Mouse (Mus musculus): ENCODE measurements at regions not wholly inside any gene's neighbourhood (a gene's known extent, or its start where the extent isn't known, plus 50 kb on each side); places are given as distances from the start of the nearest gene placed in this dataset.

DNA sequence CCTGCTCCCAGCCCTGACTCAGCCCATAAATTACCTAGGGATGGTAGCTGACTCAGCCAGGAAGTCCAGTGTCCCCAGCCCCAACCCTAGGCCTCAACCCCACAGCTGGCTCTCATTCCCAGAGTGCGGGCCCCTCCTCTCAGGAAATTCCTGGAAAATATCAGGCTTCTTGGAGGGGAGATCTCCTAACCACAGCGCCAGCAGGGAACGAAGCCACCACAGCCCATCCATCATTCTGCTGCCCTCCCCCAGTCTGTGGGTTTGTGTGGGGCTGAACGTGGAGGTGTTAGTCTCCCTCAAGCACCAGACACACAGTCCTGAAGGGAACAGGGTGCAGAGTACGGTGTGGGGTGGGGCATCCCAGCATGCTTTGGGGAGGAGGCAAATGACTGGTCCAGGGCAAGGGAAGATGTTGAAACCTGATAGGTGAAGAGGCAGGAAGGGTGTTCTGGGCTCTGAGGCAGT lies 143.2 kb downstream of the Zfp36l2 start:
- TF ChIP-seq POLR2A (IDR thresholded peaks at IDR 0.05; ENCODE audit: borderline replicate concordance, insufficient read depth, low read length), result no peak
- TF ChIP-seq CTCF (IDR thresholded peaks at IDR 0.05; ENCODE audit: borderline replicate concordance, insufficient read depth, low read depth, low read length), result no peak
- Histone ChIP-seq H3K27me3 (ENCODE audit: control insufficient read depth, insufficient read depth, low read length) (no peaks in the 10 kb centered on the region), H3K4me1 (ENCODE audit: control insufficient read depth, insufficient read depth, low read length) (no peaks in the 10 kb centered on the region), H3K27ac (ENCODE audit: insufficient read depth, low read length) (no peak overlapping the region), H3K4me3 (replicated peaks; ENCODE audit: insufficient read depth, low read depth, low read length) (no peak overlapping the region)
- WGBS, result 39% methylated on average over 5 of the region's 5 CpGs
- no peak for DNase-seq

DNA sequence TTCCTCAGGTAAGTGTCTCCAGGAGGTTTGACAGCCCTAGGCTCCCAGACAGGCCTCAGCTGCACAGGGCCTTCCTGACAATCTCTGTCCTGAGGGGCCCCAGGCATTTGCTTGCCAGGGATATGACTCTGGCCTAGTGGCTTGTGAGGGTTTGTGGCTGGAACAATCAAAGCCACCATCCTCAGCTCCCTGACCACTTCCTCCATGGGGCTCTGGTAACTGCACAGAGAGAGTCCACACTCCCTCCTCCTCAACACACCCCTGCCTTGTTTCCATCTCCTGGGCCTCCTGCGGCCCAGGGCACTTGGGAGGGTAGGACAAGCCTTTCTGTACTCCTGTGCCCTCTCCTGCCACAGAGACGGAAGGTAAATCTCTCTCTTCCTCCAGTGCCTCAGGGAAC lies 144.6 kb downstream of the Zfp36l2 start:
- no peak overlapping the region for H3K27ac ChIP-seq (ENCODE audit: insufficient read depth, low read length)
- no peak for DNase-seq
- H3K4me1 ChIP-seq (ENCODE audit: control insufficient read depth, insufficient read depth, low read length), result no peaks in the 10 kb centered on the region
- TF ChIP-seq POLR2A (IDR thresholded peaks at IDR 0.05; ENCODE audit: borderline replicate concordance, insufficient read depth, low read length) (no peak), CTCF (IDR thresholded peaks at IDR 0.05; ENCODE audit: borderline replicate concordance, insufficient read depth, low read depth, low read length) (no peak)
- no peak overlapping the region for H3K4me3 ChIP-seq (replicated peaks; ENCODE audit: insufficient read depth, low read depth, low read length)
- 94% methylated on average over 2 of the region's 2 CpGs for WGBS
- no peaks in the 10 kb centered on the region for H3K27me3 ChIP-seq (ENCODE audit: control insufficient read depth, insufficient read depth, low read length)

DNA sequence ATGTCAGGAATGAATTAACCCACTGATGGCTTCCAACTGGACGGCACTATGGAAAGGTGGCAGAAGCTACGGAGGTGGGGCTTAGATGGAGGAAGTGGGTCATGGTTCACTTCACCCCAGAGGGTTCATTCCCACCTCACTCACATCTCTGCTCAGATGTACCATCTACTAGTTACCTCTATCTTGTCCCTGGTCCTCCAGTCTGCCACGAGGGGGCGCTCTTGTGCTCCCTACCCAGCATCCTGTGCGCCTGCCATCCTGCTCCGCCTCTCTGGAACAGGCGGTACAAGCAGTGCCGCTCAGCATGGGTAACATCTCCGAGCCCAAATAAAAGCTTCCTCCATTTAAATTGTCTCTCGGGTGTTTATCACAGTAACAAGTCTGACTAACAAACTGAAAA lies 148.3 kb downstream of the Zfp36l2 start:
- no peaks in the 10 kb centered on the region for H3K27me3 ChIP-seq (ENCODE audit: control insufficient read depth, insufficient read depth, low read length)
- no peak for DNase-seq
- no peak overlapping the region for H3K4me3 ChIP-seq (replicated peaks; ENCODE audit: insufficient read depth, low read depth, low read length)
- no peaks in the 10 kb centered on the region for H3K4me1 ChIP-seq (ENCODE audit: control insufficient read depth, insufficient read depth, low read length)
- TF ChIP-seq POLR2A (IDR thresholded peaks at IDR 0.05; ENCODE audit: borderline replicate concordance, insufficient read depth, low read length), result no peak
- TF ChIP-seq CTCF (IDR thresholded peaks at IDR 0.05; ENCODE audit: borderline replicate concordance, insufficient read depth, low read depth, low read length), result 0 out of 2 replicates have a peak, but pooled peaks have one; percentile 5
- 86% methylated on average over 10 of the region's 10 CpGs for WGBS
- no peak overlapping the region for H3K27ac ChIP-seq (ENCODE audit: insufficient read depth, low read length)

DNA sequence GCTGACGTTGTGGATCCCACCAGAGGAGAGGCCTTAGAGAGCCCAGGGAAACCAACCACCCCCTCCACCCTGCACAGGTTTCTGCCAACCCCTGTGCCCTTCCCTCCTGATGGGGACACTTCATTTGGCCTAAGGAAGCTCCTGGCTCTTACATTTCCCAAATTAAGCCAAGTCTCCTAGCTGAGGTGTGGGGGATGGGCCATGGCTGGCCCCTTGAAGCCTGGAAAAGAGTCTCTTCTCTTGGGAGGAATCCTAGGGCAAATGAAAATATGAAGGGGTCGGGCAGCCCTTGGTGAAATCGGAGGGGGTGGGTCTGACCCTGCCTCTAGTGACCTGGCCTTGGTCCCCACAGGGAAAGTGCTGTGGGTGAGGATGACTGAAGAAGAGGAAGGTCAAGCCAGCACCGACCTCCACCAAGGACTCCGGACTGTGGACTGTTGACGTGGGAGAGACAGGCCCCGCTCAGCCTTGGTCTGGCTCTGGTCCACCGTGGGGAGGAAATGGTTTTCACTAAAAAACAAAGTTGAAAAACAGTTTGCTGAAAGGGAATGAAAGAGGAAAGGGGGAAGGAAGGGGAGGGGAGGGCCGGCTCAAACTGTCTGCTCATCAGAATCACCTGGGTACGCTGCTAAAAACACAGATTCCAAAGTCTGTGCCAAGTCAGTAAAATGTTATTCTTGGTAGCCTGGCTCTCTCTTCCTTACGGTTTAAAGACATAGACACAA lies 150.0 kb downstream of the Zfp36l2 start:
- TF ChIP-seq CTCF (IDR thresholded peaks at IDR 0.05; ENCODE audit: borderline replicate concordance, insufficient read depth, low read depth, low read length), result no peak
- no peak for TF ChIP-seq POLR2A (IDR thresholded peaks at IDR 0.05; ENCODE audit: borderline replicate concordance, insufficient read depth, low read length)
- WGBS, result 46% methylated on average over 11 of the region's 11 CpGs
- no peaks in the 10 kb centered on the region for H3K27me3 ChIP-seq (ENCODE audit: control insufficient read depth, insufficient read depth, low read length)
- no peak for DNase-seq
- no peak overlapping the region for H3K4me3 ChIP-seq (replicated peaks; ENCODE audit: insufficient read depth, low read depth, low read length)
- H3K27ac ChIP-seq (ENCODE audit: insufficient read depth, low read length), result no peak overlapping the region
- no peaks in the 10 kb centered on the region for H3K4me1 ChIP-seq (ENCODE audit: control insufficient read depth, insufficient read depth, low read length)

DNA sequence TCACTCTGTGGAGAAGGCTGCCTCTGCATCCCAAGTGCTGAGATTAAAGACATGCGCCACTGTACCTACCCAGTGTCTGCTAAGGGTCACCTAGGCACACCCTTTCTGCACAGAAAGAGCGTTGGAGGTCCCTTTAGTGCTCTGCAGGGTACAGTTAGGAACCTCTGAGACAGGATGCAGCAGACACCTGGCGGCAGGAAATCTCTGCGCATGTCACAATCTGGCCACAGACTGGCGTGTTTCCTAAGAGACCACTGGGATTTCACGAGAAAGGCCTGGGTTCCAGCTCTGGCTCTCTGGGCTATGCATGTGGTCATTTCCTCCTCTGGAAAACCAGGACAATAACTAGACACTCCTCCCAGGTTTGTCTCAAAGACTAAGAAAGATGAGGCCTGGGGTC lies 151.7 kb downstream of the Zfp36l2 start:
- no peak for DNase-seq
- Histone ChIP-seq H3K4me3 (replicated peaks; ENCODE audit: insufficient read depth, low read depth, low read length) (no peak overlapping the region), H3K27me3 (ENCODE audit: control insufficient read depth, insufficient read depth, low read length) (no peaks in the 10 kb centered on the region), H3K27ac (ENCODE audit: insufficient read depth, low read length) (no peak overlapping the region), H3K4me1 (ENCODE audit: control insufficient read depth, insufficient read depth, low read length) (no peaks in the 10 kb centered on the region)
- TF ChIP-seq CTCF (IDR thresholded peaks at IDR 0.05; ENCODE audit: borderline replicate concordance, insufficient read depth, low read depth, low read length), result no peak
- no peak for TF ChIP-seq POLR2A (IDR thresholded peaks at IDR 0.05; ENCODE audit: borderline replicate concordance, insufficient read depth, low read length)
- 79% methylated on average over 6 of the region's 6 CpGs for WGBS

DNA sequence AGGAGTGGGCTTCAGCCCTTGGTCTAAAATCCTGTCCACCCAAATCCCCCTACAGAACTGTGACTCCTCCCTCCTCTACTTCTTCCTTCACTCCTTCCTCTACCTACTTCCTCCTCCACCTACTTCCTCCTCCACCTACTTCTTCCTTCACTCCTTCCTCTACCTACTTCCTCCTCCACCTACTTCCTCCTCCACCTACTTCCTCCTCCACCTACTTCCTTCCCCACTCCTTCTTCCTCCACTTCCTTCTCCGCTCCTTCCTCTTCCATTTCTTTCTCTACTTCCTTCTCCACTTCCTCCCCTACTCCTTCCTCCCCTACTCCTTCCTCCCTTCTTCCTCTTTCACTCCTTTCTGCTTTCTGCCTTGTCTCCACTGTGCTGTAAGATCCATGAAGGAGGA lies 152.9 kb downstream of the Zfp36l2 start:
- TF ChIP-seq POLR2A (IDR thresholded peaks at IDR 0.05; ENCODE audit: borderline replicate concordance, insufficient read depth, low read length) (no peak), CTCF (IDR thresholded peaks at IDR 0.05; ENCODE audit: borderline replicate concordance, insufficient read depth, low read depth, low read length) (no peak)
- no peak overlapping the region for H3K27ac ChIP-seq (ENCODE audit: insufficient read depth, low read length)
- no peak for DNase-seq
- H3K4me1 ChIP-seq (ENCODE audit: control insufficient read depth, insufficient read depth, low read length), result no peaks in the 10 kb centered on the region
- H3K27me3 ChIP-seq (ENCODE audit: control insufficient read depth, insufficient read depth, low read length), result no peaks in the 10 kb centered on the region
- H3K4me3 ChIP-seq (replicated peaks; ENCODE audit: insufficient read depth, low read depth, low read length), result no peak overlapping the region
- 100% methylated on average over 1 of the region's 1 CpGs for WGBS

DNA sequence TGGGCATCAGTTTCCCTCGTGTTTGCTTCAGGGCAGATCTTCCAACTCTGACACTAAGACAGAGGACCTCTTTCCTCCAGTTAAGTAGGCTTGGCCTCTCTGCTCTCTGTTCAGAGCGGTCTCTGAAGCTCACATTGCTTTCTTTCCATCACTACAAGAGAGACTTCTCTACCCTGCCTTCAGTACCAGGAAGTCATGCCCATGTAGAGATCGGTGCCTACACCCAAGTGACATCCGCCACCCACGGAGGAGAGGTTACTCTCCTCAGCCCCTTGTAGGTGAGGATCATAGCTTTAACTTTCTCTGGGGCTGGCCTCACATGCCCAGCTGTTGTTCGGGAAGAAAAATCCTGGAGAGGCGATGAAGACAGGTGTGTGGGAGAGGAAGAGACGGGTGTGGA lies 155.3 kb downstream of the Zfp36l2 start:
- Histone ChIP-seq H3K27ac (ENCODE audit: insufficient read depth, low read length) (no peak overlapping the region), H3K4me1 (ENCODE audit: control insufficient read depth, insufficient read depth, low read length) (no peaks in the 10 kb centered on the region), H3K4me3 (replicated peaks; ENCODE audit: insufficient read depth, low read depth, low read length) (no peak overlapping the region), H3K27me3 (ENCODE audit: control insufficient read depth, insufficient read depth, low read length) (no peaks in the 10 kb centered on the region)
- WGBS, result 90% methylated on average over 8 of the region's 8 CpGs
- no peak for TF ChIP-seq CTCF (IDR thresholded peaks at IDR 0.05; ENCODE audit: borderline replicate concordance, insufficient read depth, low read depth, low read length)
- DNase-seq, result no peak

DNA sequence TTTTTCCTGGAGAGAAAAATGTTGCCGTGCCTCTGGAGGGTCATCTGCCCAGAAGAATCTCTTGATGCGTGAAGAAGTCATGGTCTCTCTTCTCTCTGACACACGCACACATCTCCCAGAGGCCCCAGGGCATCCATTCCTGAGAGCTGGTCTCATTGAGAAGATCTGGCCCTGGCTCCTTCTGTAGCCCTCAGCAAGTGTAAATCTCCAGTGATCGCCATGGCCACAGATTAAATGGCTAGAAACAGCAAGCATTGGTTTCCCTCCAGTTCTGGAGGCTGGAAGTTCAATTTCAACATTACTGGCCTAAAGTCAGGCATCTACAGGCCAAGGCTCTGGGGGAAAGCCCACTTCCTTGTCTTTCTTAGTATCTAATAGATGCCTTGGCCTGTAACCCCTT lies 155.9 kb downstream of the Zfp36l2 start:
- no peak overlapping the region for H3K4me3 ChIP-seq (replicated peaks; ENCODE audit: insufficient read depth, low read depth, low read length)
- no peaks in the 10 kb centered on the region for H3K27me3 ChIP-seq (ENCODE audit: control insufficient read depth, insufficient read depth, low read length)
- DNase-seq, result no peak
- TF ChIP-seq POLR2A (IDR thresholded peaks at IDR 0.05; ENCODE audit: borderline replicate concordance, insufficient read depth, low read length) (no peak), CTCF (IDR thresholded peaks at IDR 0.05; ENCODE audit: borderline replicate concordance, insufficient read depth, low read depth, low read length) (no peak)
- H3K27ac ChIP-seq (ENCODE audit: insufficient read depth, low read length), result no peak overlapping the region
- WGBS, result 58% methylated on average over 4 of the region's 4 CpGs
- no peaks in the 10 kb centered on the region for H3K4me1 ChIP-seq (ENCODE audit: control insufficient read depth, insufficient read depth, low read length)

Measured in cerebellum, adult 2 months (tissue).